Mouse (Mus musculus) ES-Bruce4 (cell line): Measurements from ENCODE around the gene Lcp1.

Source experiments
- CTCF ChIP-seq: IDR thresholded peaks from one replicate; pipeline ENCODE4 v1.8.1; 2011; ENCODE audit warnings: low read depth, low read length
- EP300 ChIP-seq: IDR thresholded peaks from 2 replicates; pipeline ENCODE4 v1.6.1; 2011; ENCODE audit warnings: low read depth, low read length; ENCODE audit not compliant: insufficient read depth
- POLR2A ChIP-seq: IDR thresholded peaks from one replicate; pipeline ENCODE4 v1.8.1; 2011; ENCODE audit warnings: low read length; ENCODE audit not compliant: insufficient read depth

DNA sequence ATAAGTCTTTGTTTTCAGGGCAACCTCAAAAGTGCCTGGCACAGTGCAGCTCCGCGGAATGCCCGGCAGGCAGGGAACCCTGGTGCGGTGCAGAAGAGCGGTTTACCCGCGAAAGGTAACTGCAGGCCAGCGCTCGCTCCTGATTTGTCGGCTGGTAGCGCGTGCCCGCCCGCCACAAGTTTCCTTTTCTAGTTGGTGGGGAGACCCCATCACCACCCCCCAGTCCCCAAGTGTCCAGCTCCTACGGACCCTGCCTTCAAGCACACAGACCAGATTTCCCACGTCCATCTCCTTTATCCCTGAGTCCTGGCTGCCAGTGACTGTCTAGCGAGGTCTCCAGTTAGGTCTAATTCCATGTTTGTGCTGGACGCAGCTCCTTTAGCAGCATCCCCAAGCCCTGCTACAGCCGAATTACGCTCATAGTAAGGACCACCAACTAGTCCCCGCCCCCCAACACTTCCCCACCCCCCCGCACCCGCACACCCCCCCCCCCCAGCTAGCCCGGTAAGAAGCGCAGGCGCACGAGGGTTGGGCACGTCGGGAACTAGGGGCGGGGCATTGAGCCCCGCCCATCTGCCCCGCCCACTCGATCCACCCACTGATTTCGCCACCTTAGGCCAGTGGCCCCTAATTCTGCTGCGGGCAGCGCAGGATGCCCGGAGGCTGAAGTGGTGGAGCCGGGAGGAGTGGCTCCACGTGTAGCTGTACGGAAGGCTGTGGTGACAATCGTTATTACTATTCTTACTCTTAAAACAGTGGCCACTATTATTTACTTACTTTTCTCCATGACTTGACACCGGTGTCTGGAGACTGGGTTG is at the start of gene Lcp1, which contains the start of gene Lrrc63:
- TF ChIP-seq CTCF (no peak), POLR2A (no peak), EP300 (no peak)
